Mouse (Mus musculus): Measurements from ENCODE around the gene Cdiptos.

DNA sequence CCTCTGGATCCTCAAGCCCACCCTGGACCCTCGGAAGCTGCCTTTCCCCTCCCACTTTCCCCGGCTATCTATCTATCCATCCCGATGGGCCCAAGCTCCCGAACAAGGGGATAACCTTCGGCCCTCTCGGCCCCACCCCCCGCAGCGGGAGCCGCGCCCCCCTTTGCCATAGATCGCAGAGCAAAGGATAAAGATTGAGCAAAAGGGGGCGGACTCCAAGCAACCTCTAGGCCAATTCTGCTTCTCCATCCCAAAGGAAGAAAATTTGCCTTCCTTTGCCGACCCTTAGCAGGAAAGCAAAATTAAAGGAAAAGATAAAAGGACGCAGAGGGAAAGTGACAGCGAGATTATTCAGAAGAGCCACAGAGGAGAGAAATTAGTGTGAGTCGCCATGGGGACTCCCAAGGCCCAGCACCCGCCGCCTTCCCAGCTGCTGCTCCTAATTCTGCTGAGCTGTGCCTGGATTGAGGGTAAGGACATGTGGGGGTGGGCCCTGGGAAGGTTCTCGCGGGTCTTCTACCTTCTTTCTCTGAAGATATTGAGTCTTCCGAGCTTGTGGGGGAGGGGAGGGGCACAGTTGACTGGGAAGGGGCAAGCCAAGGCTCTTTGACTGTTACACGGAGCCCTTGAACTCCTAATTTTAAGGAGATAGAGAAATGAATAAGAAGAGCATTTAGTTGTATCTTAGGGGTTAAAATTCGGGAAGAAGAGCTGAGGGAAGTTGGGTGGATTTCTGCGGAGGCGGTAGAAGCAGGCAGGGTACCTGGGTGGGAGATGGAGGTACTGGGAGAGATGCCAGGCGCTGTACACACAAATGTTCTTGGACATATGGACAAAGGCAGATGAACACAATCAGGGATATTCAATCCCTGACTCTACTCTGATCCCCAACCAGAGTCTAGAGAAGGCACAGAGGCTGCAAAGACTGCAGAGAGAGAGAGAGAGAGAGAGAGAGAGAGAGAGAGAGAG lies 25.0 kb downstream of the Cdiptos start:
- TF ChIP-seq CTCF (IDR thresholded peaks at IDR 0.05; ENCODE audit: low read depth, low read length) = no peak
- TF ChIP-seq POLR2A (IDR thresholded peaks at IDR 0.05; ENCODE audit: borderline replicate concordance, low read depth, low read length) = no peak

Measured in bone marrow macrophage, adult 2 months (primary cell).